Mouse (Mus musculus) heart, adult 11 months (tissue): ENCODE data around the gene Zfhx3.

Source experiments
- DNase-seq: peaks from one replicate; pipeline ENCODE4 v3.0.0; 2022

Gene Zfhx3

DNA sequence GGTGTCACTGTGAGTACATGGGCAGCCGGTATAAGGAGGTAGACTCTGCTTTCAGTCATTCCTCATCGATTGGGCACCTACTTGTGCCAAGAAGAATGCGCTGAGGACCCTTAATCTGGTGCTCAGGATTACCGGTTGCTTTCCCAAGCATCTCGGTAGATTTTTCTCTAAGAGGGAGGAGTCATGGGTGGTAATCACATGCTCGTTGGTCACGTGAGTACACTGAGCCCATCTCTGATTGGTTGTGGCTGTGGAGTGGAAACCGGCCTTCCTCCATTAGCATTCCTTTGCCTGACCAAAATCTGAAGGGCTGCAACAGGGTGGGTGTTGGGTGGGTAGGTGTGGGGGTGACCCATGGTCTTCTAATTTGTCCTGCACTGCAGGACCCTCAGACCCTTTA lies 421.4 kb downstream of the Zfhx3 start:
- DNase-seq: peak; percentile 78

DNA sequence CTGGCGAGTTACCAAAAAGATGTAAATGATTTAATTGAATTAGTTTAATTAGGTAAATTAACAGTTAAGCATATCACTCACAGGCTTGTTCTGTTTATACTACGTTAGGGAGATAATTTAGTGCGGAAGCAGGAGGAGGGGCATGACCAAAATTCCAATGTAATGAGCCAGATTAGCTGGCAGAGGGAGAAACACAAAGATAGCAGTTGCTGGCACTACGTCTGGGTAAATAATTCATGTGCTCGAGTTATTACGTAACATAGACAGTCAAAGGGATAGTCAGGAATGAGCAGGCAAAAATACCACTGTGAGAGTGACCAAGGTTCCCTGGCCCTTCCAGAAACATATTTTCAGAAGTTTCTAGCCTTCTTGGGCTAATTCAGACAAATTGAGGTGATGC lies 426.6 kb downstream of the Zfhx3 start:
- DNase-seq: peak; percentile 93

DNA sequence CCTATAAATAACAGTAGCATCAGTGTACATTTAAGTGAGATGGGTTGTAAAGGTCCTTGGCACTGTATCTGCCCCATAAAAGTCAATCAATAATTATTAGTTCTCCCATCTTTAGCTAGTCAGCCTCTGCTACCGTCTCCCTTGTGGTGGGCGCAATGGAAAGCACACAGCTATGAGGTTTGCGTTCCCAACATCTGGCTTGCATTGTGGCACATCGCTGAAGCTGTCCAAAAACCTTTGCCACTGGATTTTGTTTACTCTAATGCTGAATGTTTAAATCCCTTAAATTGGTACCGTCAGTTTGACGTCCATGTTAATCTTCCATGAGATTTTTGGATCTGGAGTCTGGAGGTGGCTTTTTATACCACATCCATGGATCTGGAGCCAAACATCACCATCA lies 428.3 kb downstream of the Zfhx3 start:
- peak; percentile 57 for DNase-seq

DNA sequence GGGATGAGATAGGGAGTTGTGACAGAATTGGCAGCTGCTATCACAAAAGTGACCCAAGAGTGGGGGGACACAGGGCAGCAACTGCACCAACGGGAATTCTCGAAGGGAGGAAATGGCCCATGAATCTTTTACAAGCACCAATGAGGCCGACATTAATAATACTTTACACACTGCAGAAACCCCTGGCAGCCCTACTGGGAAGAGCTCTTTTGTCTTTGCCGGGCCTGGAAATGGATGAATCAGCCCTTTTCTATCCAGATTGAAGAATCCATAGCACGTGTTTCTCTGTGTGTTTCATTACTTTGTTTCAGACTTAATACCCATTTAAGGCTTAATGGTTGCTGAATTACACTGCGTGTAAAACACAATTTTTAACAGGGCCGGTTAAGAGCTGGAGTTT lies 430.6 kb downstream of the Zfhx3 start:
- peak; percentile 78 for DNase-seq

DNA sequence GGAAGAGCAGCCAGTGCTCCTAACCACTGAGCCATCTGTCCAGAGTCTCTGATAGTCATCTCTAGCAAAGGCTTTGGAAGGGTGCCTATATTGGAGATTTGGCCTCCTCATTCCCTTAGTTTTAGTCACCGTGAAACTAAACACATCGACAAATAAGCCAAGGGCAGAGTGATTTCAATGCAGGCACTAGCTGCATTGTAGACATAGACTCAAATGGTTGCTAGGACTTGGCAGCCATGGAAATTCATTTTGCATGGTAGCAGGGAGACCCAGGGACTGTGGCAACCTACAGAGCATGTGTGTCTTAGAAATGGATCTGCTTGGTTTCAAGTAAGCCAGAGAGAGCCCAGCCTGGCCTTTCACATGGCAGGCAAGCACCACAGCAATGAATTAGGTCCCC lies 435.6 kb downstream of the Zfhx3 start:
- no peak for DNase-seq

DNA sequence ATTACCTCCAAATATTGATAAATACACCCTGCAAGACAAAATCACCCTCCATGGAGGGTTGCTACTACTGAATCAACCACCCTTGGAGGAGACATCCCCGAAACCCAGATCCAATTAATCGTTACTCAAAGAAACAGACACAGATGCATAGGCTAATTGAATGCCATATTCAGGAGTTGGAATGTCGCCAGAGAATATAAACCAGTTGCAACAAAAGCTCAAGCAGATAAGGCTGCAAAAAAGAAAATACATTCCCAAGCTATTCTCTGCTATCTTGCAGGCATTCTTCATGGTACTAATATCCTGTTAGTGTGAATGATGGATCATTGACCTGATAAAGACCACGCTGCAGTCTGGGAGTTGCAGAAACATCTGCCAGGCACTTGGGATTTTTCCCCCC lies 440.7 kb downstream of the Zfhx3 start:
- DNase-seq: no peak

DNA sequence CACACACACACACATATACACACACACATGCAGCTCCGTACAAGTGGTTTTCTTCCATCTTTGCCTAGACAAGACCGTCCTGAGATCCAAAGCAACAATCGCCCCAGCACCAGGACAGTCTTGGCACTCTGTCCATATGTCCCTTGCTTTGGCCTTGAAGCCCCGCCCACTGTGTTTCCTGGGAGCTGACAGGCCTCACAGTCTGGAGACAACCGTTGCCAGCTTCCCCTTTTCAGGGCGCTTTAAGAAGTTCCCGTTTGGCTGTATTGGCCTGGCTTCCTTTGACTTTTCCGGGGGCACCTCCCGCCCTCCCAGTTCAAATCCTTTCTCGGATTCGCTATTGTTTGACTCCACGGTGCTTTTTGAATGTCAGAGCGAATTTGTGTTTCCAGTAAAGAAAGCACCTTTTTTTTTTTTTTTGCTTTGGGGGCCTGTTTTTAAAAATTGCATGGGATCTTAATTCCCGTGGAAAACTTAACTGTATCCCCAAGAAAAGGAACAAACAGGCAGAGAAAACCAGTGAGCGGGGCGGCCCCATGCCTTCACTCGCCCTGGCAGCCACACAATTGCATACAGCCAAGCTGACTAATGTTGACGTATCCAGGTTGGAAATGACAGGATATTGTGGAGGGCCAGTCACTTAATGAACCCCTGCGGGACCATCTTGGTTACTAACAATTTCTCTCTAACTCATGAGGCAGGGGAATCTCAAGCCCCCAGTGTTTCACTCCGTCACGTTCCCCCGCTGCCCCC lies 444.9 kb downstream of the Zfhx3 start:
- DNase-seq: peak; percentile 95

DNA sequence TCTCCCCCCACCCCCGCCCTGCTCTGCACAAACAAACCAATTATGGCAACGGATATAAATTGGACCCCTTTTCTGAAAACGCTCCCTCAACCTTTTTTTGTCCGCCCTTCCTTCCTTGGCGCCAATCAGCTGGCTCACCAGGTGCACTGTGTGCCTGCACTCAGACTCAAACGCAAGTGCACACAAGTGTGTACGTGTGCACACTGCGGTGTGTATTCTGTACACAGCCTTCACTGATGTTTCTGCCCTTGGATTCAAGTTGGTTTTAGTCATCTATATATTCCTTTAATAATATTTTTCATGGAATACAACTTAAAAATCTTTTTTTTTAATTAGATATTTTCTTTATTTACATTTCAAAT lies 445.4 kb downstream of the Zfhx3 start:
- DNase-seq: no peak

DNA sequence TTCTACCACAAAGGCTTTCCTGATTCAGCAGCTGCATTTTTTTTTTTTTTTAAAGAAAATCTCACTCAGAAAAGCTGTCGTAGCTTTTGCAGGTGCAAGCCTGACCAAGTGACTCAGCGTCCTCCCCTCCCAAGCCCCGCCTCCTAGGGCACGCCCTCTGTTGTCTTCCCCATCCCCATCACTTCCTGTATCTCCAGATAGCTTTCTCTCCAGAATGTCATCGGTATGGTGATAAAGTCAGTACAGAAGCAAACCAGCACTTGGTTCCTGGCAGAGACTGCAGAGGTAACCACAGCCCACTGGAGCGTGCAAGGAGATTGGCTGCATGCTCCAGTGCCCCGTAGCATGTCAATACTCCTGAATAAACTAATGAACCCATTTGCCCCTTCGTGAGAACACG lies 450.5 kb downstream of the Zfhx3 start:
- DNase-seq: no peak

DNA sequence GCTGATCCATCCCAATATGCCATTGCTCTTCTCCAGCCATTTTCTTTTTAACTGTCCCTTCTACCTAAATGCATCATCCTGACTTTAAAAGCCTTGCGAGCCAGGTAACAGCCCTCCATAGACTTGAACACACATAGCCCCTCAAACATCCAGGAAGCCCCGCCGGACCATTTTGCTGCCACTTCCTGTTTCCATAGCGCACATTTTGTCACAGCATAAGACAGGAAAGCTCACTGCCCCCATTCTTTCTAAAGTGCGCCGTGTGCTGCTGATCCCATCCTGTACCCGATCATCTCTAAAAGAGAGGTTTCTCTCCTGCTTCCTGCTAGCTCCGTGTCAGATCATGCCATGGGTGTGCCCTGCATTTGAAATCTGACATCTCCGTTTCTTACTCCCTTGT lies 459.7 kb downstream of the Zfhx3 start:
- DNase-seq: no peak

DNA sequence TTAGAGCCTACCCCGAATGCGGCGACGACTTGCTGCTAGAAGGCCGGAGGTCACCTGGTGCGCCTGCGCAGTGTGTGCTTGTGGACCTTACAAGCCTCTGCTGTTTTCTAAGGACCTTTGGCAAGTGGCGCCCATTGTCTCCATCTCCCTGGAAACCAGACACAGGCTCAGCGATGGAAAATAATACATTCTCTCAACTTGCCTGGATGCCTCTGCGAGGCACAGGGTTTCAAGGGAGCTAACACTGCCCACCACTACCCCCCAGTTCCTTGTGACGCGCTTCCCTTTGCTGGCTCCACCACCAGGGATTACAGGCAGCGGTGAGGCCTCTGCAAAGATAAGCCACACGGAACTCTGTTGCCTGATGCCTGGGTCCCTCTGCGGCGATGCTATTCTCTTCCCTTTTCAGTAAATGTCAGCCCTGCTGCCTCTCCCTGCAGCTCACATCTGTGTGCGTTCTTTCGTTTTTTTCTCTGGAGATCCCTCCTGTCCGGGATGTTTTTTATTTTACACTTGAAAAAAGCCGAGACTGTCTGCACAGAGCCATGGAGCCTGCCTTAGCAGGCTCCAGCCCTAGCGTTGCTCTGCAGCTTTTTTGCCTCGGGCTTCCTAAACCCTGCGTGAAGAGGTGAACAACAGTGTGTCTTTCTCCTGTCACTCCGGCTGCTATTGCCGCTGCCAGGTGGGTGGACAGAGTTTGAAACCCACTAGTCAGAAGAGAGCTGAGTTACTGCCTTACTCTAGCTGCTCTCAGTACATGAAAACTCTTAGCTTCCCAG lies 464.5 kb downstream of the Zfhx3 start:
- no peak for DNase-seq

DNA sequence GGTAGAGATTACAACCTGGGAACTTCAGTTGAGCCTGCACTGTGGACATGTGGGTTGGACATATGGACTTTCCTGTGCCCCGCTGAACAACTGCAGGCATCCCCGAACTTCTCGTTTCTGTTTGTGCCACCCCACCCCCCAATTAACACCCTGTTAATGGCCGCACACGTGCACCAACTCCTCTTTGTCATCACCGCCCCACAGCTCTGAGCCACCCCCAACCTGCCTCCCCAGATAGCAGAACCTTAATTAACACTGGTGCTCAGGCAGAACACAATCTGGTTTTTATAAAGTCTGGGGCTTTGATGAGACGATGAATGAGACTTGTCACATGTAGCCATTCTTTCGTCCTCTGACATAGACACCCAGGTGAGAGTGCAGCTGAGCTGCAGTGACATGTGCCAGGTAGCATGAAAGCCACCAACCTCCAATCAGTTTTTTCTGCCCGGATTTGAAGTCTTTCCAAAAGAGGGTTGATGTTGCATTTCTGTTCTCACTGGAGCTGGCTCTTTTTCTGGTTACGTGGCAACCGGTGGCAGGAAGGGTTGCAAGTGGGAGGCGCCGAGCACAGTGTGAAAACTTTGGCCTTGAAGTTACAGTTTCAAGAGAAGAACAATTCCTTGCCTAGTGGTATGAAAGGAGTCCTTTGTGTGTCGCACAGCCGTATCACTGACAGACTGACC lies 476.9 kb downstream of the Zfhx3 start:
- DNase-seq: peak; percentile 86

DNA sequence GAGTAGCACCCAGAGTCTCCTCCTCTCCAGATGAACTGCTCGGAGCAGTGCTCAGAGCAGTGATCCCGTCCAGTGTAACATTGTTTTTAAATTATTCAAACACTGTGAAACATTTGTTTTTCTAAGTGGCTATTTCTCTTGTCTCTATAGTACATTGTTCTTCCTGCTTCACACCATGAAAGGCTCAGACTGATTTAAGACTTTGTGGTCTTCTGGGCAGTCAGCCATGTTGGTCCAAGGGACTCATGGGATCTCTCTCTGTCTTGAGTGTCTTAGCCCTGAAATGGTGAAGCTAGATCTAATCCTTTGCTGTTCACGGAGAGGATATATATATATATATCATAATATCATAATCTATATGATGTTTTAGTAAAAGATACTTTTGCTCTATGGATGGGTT lies 480.1 kb downstream of the Zfhx3 start:
- DNase-seq: no peak

DNA sequence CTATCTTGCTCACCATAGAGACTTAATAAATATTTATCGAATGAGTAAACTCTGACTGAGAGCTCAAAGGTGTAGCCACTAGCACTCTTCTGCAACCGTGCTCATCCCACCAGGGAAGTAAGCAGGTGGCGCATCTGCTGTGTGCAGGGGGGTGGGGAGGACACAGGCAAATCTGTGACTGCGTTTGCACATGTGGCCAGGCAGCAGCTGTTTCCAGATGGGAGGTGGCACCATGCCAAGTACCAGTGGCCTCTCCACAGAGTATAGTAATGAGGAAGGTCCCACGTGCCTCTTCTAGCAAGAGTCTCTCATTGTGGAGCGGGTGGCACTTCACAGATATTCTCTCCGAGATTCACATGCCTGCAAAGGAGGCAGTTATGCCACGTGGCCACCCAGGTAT lies 481.9 kb downstream of the Zfhx3 start:
- DNase-seq: peak; percentile 86

DNA sequence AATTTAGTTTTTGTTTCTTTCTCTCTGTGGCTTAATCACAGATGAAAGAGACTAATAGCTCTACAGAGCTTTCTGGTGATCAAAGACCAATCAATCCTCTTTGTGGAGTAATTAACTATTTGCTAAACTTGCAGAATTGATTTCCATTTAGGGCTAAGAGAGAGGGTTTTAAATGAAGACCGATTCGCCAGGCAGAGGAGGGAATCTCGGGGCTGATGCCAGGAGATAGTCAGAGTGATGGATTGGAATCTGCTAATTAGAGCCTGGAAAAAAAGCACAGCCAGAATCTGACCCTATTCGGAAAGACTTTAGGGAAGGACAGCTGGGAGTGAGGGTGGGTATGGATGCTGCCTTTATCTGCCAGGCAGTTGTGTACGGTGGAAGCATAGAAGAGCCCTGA lies 490.9 kb downstream of the Zfhx3 start:
- peak; percentile 61 for DNase-seq

DNA sequence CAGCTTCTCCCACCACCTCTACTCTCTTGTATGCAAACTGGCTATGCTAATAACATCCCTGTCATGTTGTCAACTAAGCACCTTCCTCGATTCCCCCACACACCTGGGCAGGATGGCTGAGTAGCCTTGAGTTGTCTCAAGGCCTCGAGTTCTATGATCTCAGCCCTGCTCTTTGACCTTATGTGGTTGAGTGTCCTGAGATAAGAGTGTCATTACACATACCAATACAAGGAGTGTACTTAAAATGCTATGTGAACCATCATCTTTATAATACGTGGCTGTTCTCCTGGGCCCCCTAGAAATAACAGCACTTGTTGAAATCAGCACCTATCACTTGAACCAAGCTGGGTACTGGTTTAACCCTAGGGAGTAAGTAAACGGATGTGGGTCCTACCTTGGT lies 492.1 kb downstream of the Zfhx3 start:
- no peak for DNase-seq

DNA sequence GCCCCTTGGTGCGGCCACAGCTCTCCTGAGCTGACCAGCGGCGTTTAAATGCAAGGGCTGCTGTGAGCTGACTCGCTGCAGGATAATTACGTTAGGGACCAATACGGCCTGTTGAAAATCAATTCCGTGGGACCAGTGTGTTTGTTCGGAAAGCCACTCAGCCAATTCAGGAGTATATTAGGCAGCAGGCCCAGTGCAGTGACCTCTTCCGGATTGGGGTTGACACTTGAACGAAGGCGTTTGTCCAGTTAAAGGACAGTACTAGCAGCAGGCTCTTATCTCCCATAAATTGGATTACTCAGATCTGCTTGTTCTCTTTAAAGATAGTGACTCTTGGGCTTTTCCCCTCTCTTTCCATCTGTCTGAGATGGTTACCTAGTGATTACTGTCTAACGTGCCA lies 493.9 kb downstream of the Zfhx3 start:
- DNase-seq: peak; percentile 63

DNA sequence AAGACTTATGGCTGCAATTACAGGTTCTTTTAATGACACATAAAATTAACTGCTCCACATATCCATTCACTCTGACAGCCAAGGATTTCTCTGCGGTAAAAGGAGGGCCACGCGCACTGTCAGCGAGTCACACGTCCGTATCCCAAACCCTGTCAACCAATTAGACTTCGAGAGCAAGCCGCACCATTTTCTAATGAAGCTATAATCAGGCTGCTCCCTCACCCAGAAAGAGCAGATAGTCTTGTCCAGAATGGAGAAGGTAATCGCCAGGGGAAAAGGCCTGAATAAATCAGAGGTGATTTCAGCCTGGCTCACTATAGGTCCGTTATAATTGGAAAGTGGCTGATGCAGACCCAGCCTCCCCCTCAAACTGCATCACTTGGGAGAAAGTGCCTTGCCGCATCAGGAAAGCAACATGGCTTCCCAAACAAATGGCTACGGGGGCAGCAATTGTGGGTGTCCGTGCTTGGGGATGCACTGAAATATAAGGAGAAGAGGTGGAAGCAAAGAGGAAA lies 494.9 kb downstream of the Zfhx3 start:
- no peak for DNase-seq

DNA sequence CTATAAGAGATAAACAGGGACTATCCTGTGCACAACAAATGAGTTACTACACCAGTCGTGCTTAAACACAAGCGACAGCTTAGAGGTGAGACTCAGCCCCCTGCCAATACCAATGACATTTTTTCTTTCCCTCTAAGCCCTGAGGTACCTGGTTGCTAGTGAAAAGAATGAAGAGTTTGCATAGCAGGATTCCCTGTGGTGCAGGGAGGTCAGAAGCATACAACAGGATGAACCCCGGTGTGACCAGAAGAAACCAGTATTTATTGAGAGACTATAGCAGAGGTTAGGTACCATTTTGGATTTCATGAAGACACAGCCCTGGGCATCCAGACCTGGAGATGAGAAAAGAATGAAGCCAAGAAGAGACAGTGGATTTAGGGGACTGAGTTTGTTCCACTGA lies 498.0 kb downstream of the Zfhx3 start:
- no peak for DNase-seq

DNA sequence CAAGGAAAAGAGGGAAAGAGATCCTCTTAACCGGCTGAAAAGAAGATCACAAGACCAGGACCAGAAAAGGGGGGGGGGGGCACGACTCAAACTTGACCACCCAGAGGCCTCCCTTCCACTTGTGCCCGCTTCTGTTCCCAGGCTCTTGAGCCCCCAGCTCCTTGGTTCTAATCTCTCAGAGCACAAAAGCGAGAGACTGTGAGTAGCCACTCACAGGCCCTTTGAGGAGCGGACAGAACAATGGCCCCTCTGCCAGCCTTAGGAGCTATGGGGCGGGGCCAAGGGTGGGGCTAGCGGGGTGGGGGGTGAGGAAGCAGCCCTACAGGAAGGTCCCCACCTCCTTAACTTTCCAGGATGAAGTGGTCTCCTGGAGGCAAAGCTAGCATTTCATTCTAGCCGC lies 508.4 kb downstream of the Zfhx3 start:
- no peak for DNase-seq

DNA sequence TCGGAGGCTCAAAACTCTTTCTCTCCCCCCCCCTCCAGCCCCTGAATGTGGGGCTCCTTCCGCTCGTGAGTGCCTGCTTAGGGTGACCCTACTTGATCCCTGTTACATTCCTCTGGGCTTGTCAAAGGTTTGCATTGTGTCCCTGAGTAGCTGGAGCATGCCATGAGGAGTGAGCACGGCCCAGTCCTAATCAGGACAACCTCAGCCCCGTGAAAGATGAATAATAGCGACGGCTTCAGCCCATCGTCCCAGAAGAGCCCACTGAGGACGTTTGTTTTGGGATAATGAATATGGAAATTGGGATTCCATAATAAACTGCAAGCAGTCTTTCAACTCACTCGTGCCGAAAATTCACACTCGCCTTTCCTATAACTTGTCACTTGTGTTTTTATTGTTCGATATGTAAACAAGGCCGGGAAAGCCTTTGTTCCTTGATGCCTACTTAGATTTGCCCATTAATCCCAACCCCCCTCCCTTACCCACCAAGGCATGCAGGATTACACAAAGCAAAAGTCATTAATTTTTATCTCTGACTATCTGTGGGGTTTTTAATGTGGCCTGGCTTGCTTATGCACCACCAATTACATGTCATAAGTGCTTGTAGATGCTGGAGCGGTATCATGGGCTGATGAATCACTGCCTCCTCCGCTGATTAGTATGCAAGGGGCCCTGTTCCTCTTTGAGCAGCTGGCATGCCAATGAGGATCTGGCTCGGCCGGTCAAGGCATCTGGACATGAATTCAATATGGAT lies 512.3 kb downstream of the Zfhx3 start:
- no peak for DNase-seq

DNA sequence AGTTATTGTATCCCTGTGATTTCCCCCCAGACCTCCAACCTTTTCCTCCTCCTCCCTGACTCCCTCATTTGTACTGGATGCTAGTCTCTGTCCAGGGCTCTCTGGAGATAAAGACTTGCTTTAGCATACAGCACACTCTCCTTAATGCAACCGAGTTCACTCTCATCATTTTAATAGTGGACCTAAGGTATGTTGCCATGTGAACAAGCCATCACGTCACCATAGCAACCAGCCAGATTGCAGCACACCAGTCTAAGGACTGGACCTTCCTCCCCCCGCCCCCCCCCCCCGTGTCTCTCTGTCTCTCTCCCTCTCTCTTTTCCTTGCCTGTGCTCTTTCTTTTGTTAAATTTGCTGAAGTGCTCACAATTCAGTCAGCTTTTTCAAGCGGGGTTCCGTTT lies 524.2 kb downstream of the Zfhx3 start:
- no peak for DNase-seq
